Mouse (Mus musculus) forebrain, embryonic 16.5 days (tissue): ENCODE results near the gene Mgat4b. TPM values are rescaled to one million over a fixed set of nuclear protein-coding genes. Genes with fewer than 3 reads are reported as not detected.

Experiments used
- ATAC-seq: fragments of 200-750 bp; cut with Nextera tagmentation; 2 replicates; pipeline ENCODE4 v1.8.0; 2017; ENCODE audit warnings: mild to moderate bottlenecking, moderate library complexity
- H3K27ac ChIP-seq: fragments of 300-500 bp; sonication (generic); 2 replicates; pipeline ENCODE4 v1.5.1; 2014; ENCODE audit warnings: low read length, control low read depth
- H3K27me3 ChIP-seq: fragments of 300-500 bp; sonication (generic); replicated peaks from 2 replicates; pipeline ENCODE4 v1.6.1; 2014; ENCODE audit warnings: low read length; ENCODE audit not compliant: control insufficient read depth, insufficient read depth
- H3K36me3 ChIP-seq: fragments of 300-500 bp; sonication (generic); 2 replicates; pipeline ENCODE4 v1.6.1; 2014; ENCODE audit not compliant: control insufficient read depth, insufficient read depth
- H3K4me1 ChIP-seq: fragments of 300-500 bp; sonication (generic); replicated peaks from 2 replicates; pipeline ENCODE4 v1.6.1; 2014; ENCODE audit warnings: low read length; ENCODE audit not compliant: control insufficient read depth, insufficient read depth
- H3K4me2 ChIP-seq: fragments of 300-500 bp; sonication (generic); 2 replicates; pipeline ENCODE4 v1.6.1; 2014; ENCODE audit warnings: mild to moderate bottlenecking, low read length, control low read depth
- H3K4me3 ChIP-seq: fragments of 300-500 bp; sonication (generic); replicated peaks from 2 replicates; pipeline ENCODE4 v1.5.1; 2014; ENCODE audit warnings: mild to moderate bottlenecking, low read length, control low read depth
- H3K9ac ChIP-seq: fragments of 300-500 bp; sonication (generic); replicated peaks from 2 replicates; pipeline ENCODE4 v1.6.1; 2014; ENCODE audit warnings: low read depth, low read length, control low read depth
- H3K9me3 ChIP-seq: fragments of 300-500 bp; sonication (generic); 2 replicates; pipeline ENCODE4 v1.6.1; 2016; ENCODE audit warnings: low read length; ENCODE audit not compliant: control insufficient read depth
- WGBS: fragments of 180-500 bp; shearing (Covaris S2); extraction: QIAGEN DNeasy Blood & Tissue Kit; methylation state at CpG from one replicate; pipeline ENCODE4 v1.1.7; 2014; 5-methylcytosine and 5-hydroxymethylcytosine counted together
- polyA plus RNA-seq: library from polyadenylated mRNA; unstranded; fragments of >200 nt; fragmentation: Nextera tagmentation; extraction: Ambion mirVana; gene quantifications from 2 replicates; pipeline ENCODE4 v1.2.1, GENCODE M21; 2015

The Mgat4b gene
- polyA plus RNA-seq, 1 experiment from 2014 or later = 30.6 TPM

DNA sequence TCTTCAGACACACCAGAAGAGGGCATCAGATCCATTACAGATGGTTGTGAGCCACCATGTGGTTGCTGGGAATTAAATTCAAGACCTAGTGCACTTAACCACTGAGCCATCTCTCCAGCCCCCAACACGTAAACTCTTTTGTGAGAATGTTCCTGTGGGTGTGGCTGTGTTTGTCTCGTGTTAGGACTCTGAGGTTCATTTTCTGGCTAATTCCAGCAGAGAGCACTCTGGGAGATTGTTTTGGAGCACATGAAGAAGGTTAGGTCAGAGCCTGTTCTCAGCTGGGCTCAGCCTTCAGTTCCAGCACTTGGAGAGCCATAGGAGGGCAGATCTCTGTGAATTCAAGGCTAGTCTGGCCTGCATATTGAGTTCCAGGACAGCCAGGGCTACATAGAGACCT lies 9.1 kb downstream of the Mgat4b start:
- peaks cover 16% of the 10 kb centered on the region for H3K4me1 ChIP-seq
- WGBS = 36% methylated on average over 2 of the region's 2 CpGs
- ATAC-seq = no peak
- H3K9ac ChIP-seq = no peak overlapping the region
- no peak overlapping the region for H3K27ac ChIP-seq
- H3K4me2 ChIP-seq = no peak overlapping the region
- H3K27me3 ChIP-seq = no peaks in the 10 kb centered on the region
- H3K4me3 ChIP-seq = no peak overlapping the region
- H3K36me3 ChIP-seq = no peaks in the 10 kb centered on the region
- no peaks in the 10 kb centered on the region for H3K9me3 ChIP-seq

DNA sequence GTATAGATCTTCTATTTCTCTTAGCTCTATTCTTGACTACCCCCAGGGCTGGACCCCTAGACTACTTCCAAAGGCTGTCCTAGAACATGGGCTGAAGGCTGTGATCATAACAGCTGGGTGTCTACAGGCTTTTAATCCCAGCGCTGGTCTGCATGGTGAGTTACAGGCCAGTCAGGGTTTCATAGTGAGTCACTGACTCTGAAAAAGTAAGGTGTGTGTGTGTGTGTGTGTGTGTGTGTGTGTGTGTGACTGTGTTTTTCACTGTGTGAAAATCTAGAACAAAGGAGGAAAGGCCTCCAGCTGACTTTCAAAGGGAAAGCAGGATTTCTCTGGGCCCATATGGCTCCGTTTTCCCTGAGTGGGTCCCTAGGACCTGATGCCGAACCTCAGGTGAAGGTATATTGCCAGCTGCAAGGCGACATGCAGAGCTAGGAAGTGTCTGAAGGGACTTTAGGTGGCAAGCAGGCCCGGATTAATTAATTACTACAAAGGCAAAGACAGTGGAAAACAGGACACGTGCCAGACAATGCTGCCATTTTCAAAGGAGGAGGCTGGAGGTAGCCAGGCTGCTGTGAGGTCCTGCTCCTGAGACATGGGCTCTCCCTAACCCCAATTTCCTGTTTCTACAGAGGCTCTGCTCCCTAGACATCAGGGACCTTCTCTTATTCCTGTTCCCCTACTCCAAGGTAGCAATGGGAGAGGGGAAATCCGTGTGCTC lies 12.0 kb downstream of the Mgat4b start:
- H3K4me2 ChIP-seq = peak overlapping the region; percentile 93
- H3K27me3 ChIP-seq = no peaks in the 10 kb centered on the region
- no peaks in the 10 kb centered on the region for H3K9me3 ChIP-seq
- no peaks in the 10 kb centered on the region for H3K36me3 ChIP-seq
- WGBS = 38% methylated on average over 7 of the region's 7 CpGs
- ATAC-seq = no peak
- no peak overlapping the region for H3K4me3 ChIP-seq
- H3K9ac ChIP-seq = 0 out of 2 replicates have a peak overlapping the region, but pooled peaks have one; percentile 12
- H3K27ac ChIP-seq = no peak overlapping the region
- peaks cover 34% of the 10 kb centered on the region for H3K4me1 ChIP-seq

DNA sequence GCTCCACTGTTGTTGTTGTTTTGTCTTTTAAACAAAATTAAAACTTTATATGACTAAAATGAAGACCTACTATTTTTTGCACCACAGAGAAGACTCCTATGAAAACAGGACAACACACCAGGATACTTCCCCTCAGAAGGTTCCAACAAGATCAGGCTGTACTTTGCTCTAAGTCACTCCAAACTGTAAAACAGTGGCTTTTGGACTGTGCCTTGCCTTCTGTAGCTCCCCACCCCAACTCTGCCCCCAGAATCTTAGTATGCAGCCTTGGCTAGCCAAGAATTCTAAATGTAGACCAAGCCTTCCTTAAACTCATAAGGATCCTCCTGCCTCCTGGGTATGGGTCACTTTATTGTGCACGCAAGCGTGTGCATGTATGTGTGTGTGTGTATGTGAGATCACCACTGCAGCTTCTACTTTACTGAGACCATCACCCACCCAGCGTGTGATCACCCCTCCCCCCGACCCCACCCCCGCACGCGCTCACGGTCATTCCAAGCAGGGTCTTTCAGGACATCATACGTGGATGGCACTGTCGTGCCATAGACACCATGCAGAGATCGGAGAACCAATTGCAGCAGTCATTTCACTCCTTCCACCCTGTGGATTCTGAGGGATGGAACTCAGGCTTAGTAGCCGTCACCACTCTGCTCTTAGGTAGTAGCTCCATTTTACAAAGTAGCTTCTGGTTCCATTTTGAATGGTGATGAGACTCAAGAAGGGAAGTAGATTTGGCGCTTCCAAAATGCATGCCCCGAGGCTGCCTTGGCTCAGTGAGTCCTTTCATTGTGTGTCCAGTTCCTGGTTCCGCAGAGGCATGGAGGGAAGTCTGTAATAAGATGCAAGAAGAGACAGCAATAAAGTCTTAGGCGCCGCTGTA lies 13.3 kb downstream of the Mgat4b start:
- H3K36me3 ChIP-seq = no peaks in the 10 kb centered on the region
- ATAC-seq = peak; percentile 5; the same call in 1 of the 2 replicates
- peak overlapping the region; percentile 99 for H3K9ac ChIP-seq
- 4% methylated on average over 17 of the region's 17 CpGs for WGBS
- H3K4me2 ChIP-seq = peak overlapping the region; percentile 93
- H3K27me3 ChIP-seq = no peaks in the 10 kb centered on the region
- H3K27ac ChIP-seq = peak overlapping the region; percentile 93
- peak overlapping the region; percentile 89 for H3K4me3 ChIP-seq
- H3K9me3 ChIP-seq = no peaks in the 10 kb centered on the region
- peaks cover 36% of the 10 kb centered on the region for H3K4me1 ChIP-seq

DNA sequence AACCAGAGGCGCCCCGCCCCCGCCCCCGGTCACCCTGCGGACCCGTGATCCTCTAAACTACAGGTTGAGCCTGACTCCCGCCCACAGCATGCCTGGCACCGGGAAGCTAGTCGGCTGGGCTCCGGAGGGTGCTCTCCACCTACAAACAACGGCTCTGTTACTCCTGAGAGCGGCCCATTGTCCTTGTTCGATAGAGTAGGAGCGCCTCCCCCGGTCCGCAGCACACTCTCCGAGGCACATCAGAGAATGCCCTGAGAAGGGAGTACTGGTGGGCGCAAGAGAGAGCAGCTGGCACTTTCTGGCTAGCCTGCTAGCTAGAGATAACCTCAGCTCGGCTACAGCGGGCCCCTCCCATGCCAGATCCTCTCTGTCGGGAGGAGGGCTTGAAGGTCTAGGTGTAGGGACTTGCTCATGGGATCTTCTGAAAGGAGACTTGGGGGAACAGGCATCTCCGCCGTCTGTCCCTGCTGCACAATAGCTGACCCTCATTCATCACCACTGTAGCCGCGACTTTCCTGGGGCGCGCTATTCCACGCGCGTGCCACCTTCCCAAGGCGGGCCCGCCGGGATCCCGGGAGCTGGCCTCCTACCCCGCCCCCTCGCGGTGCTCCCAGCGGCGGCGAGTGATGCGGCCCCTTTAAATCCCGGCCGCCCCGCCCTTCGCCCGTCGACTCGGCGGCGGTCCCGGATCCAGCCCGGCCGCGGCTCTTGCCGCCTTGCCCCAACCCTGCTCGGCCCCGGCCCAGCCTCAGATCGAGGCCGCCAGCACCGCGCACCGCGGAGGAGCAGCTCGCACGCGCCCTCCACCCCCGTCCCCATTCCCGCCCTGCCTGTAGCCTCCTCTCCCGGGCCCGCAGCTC lies 14.2 kb downstream of the Mgat4b start:
- peak; percentile 85 for ATAC-seq
- Histone ChIP-seq H3K4me3 (peak overlapping the region; percentile 89), H3K9me3 (no peaks in the 10 kb centered on the region), H3K4me2 (peak overlapping the region; percentile 93), H3K4me1 (peaks cover 36% of the 10 kb centered on the region), H3K9ac (peak overlapping the region; percentile 99), H3K36me3 (no peaks in the 10 kb centered on the region), H3K27ac (peak overlapping the region; percentile 93), H3K27me3 (no peaks in the 10 kb centered on the region)
- under 1% methylated on average over 64 of the region's 70 CpGs for WGBS

DNA sequence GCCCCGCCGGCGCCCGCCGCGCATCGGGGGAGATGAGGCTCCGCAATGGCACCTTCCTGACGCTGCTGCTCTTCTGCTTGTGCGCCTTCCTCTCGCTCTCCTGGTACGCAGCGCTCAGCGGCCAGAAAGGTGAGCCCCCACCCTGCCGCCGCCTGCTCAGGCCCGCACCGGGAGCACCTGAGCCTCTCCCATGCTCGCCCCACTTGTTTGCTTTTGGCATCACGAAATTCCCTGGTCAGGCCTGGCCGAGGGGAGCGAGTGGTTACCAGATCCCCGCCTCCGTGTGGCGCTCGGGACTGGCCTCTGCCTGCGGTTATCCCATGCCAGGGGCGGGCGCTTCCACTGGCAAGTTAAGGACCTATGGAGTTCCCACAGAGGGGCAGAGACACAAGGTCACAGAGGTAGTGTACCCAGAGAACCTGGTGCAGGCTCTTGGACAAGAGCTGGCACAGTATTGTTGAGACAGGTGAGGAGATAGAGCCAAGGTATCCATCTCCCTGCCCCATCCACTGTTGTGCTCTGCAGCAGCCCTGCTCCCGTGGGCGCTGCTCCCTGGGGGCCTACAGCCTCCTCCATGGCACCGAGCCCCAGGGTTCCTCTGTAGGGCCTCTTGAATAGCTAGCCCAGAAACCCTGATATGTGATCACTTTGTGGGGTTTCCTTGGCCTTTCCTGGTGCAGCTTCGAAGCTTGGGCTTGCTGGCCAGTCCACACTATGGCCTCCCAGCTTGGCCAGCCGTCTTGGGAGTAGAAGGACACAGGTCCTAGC lies 15.1 kb downstream of the Mgat4b start:
- peak overlapping the region; percentile 89 for H3K4me3 ChIP-seq
- peak overlapping the region; percentile 93 for H3K27ac ChIP-seq
- ATAC-seq = peak; percentile 19
- no peaks in the 10 kb centered on the region for H3K9me3 ChIP-seq
- H3K4me2 ChIP-seq = peak overlapping the region; percentile 93
- H3K36me3 ChIP-seq = peaks cover 1% of the 10 kb centered on the region; the same call in 1 of the 2 replicates
- peaks cover 44% of the 10 kb centered on the region for H3K4me1 ChIP-seq
- peak overlapping the region; percentile 99 for H3K9ac ChIP-seq
- 3% methylated on average over 33 of the region's 34 CpGs for WGBS
- H3K27me3 ChIP-seq = no peaks in the 10 kb centered on the region

DNA sequence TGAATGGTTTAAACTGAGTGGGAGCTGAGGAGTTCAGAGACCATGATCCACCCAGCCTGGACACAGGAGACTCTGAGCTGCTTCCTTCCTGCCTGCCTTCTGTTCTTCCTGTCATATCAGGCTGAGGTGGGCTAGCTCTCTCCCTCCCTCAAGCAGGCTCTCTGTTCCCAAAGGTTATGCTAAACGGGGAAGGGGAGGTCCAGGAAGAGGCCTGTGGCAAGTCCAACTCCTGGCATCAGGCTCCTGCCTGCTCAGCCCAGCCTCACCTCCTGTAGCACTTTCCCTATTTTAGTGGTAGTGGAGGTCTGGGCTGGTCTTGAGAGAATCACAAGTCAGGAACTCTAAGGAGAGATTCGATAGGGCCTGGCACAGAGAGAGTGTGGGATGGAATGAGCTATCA lies 15.7 kb downstream of the Mgat4b start:
- H3K36me3 ChIP-seq = peaks cover 2% of the 10 kb centered on the region; the same call in 1 of the 2 replicates
- H3K9me3 ChIP-seq = no peaks in the 10 kb centered on the region
- no peaks in the 10 kb centered on the region for H3K27me3 ChIP-seq
- no peak for ATAC-seq
- peak overlapping the region; percentile 89 for H3K4me3 ChIP-seq
- no peak overlapping the region for H3K27ac ChIP-seq
- H3K9ac ChIP-seq = peak overlapping the region; percentile 99
- H3K4me1 ChIP-seq = peaks cover 47% of the 10 kb centered on the region
- WGBS = 39% methylated on average over 2 of the region's 2 CpGs
- H3K4me2 ChIP-seq = peak overlapping the region; percentile 93

- no peak for ATAC-seq
- no peaks in the 10 kb centered on the region for H3K9me3 ChIP-seq
- H3K4me2 ChIP-seq = no peak overlapping the region
- H3K36me3 ChIP-seq = peaks cover 8% of the 10 kb centered on the region; the same call in 1 of the 2 replicates
- H3K27ac ChIP-seq = no peak overlapping the region
- H3K4me3 ChIP-seq = no peak overlapping the region
- WGBS = 86% methylated on average over 3 of the region's 3 CpGs
- H3K9ac ChIP-seq = no peak overlapping the region
- H3K27me3 ChIP-seq = no peaks in the 10 kb centered on the region
- H3K4me1 ChIP-seq = peaks cover 47% of the 10 kb centered on the region
These were observed 16.5 kb downstream of the Mgat4b start for GRCm38 (mm10) chr11:50227226-50227625.

DNA sequence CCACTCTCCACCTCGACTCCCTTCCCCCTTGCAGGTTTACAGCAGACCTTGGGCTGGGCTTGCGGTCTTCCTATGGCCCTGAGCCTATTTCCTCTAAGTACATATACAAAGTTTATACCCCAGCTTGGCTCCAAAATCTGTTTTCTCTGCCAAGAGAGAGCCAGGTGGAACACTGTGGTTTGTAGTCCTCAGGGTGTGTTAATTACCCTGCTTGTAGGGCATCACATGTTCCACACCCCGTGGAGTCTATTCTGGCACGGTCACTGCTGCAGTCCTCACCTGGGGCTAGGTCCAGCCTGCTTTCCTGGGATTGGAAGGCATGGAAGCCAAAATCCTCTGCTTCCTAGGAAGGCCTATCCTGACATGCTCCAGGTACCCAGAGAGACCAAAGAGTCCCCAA lies 17.0 kb downstream of the Mgat4b start:
- H3K9ac ChIP-seq = 0 out of 2 replicates have a peak overlapping the region, but pooled peaks have one; percentile 9
- no peak overlapping the region for H3K27ac ChIP-seq
- H3K4me1 ChIP-seq = peaks cover 47% of the 10 kb centered on the region
- ATAC-seq = no peak
- peaks cover 12% of the 10 kb centered on the region for H3K36me3 ChIP-seq
- H3K9me3 ChIP-seq = no peaks in the 10 kb centered on the region
- no peak overlapping the region for H3K4me3 ChIP-seq
- WGBS = 77% methylated on average over 4 of the region's 4 CpGs
- H3K27me3 ChIP-seq = no peaks in the 10 kb centered on the region
- H3K4me2 ChIP-seq = no peak overlapping the region
